Mouse (Mus musculus) kidney, embryonic 14.5 days (tissue): Measurements from ENCODE around the gene Tmem108. TPM values are rescaled to one million over a fixed set of nuclear protein-coding genes. Genes with fewer than 3 reads are reported as not detected.

Source experiments
- ATAC-seq: fragments of 200-750 bp; cut with Nextera tagmentation; 2 replicates; pipeline ENCODE4 v1.8.0; 2017; ENCODE audit warnings: moderate number of reproducible peaks, mild to moderate bottlenecking, moderate TSS enrichment, moderate library complexity; ENCODE audit not compliant: low FRiP score, low TSS enrichment
- H3K27ac ChIP-seq: fragments of 300-500 bp; sonication (generic); 2 replicates; pipeline ENCODE4 v1.5.1; 2014; ENCODE audit warnings: low read depth, mild to moderate bottlenecking, low read length, moderate library complexity, mixed read lengths
- H3K27me3 ChIP-seq: fragments of 300-500 bp; sonication (generic); 2 replicates; pipeline ENCODE4 v1.6.1; 2014; ENCODE audit warnings: mild to moderate bottlenecking, low read length; ENCODE audit not compliant: control insufficient read depth, insufficient read depth
- H3K36me3 ChIP-seq: fragments of 300-500 bp; sonication (generic); 2 replicates; pipeline ENCODE4 v1.6.1; 2014; ENCODE audit warnings: low read length, mixed read lengths; ENCODE audit not compliant: control insufficient read depth, insufficient read depth
- H3K4me1 ChIP-seq: fragments of 300-500 bp; sonication (generic); 2 replicates; pipeline ENCODE4 v1.6.1; 2014; ENCODE audit warnings: low read length, mixed read lengths; ENCODE audit not compliant: control insufficient read depth, insufficient read depth
- H3K4me2 ChIP-seq: fragments of 300-500 bp; sonication (generic); replicated peaks from 2 replicates; pipeline ENCODE4 v1.6.1; 2014; ENCODE audit warnings: low read depth, mild to moderate bottlenecking, low read length
- H3K4me3 ChIP-seq: fragments of 300-500 bp; sonication (generic); 2 replicates; pipeline ENCODE4 v1.5.1; 2014; ENCODE audit warnings: mild to moderate bottlenecking, low read length
- H3K9ac ChIP-seq: fragments of 300-500 bp; sonication (generic); 2 replicates; pipeline ENCODE4 v1.6.1; 2014; ENCODE audit warnings: low read depth, mild to moderate bottlenecking, low read length, moderate library complexity
- H3K9me3 ChIP-seq: fragments of 300-500 bp; sonication (generic); 2 replicates; pipeline ENCODE4 v1.6.1; 2016; ENCODE audit warnings: low read length; ENCODE audit not compliant: control insufficient read depth
- WGBS: fragments of 180-500 bp; shearing (Covaris S2); extraction: QIAGEN DNeasy Blood & Tissue Kit; methylation state at CpG from one replicate; pipeline ENCODE4 v1.1.7; 2014; 5-methylcytosine and 5-hydroxymethylcytosine counted together
- polyA plus RNA-seq: library from polyadenylated mRNA; unstranded; fragments of >200 nt; fragmentation: Nextera tagmentation; extraction: Ambion mirVana; gene quantifications from 2 replicates; pipeline ENCODE4 v1.2.1, GENCODE M21; 2014

Gene Tmem108
- polyA plus RNA-seq, 1 experiment from 2014 or later, result 10.8 TPM

GRCm38 (mm10) chr9:103601878-103602277, 159.8 kb downstream of the Tmem108 start:
- no peak overlapping the region for H3K9ac ChIP-seq
- no peak overlapping the region for H3K4me2 ChIP-seq
- ATAC-seq, result no peak
- H3K27ac ChIP-seq, result no peak overlapping the region
- WGBS, result 94% methylated on average over 4 of the region's 4 CpGs
- no peaks in the 10 kb centered on the region for H3K36me3 ChIP-seq
- no peaks in the 10 kb centered on the region for H3K27me3 ChIP-seq
- no peaks in the 10 kb centered on the region for H3K9me3 ChIP-seq
- no peaks in the 10 kb centered on the region for H3K4me1 ChIP-seq
- no peak overlapping the region for H3K4me3 ChIP-seq

DNA sequence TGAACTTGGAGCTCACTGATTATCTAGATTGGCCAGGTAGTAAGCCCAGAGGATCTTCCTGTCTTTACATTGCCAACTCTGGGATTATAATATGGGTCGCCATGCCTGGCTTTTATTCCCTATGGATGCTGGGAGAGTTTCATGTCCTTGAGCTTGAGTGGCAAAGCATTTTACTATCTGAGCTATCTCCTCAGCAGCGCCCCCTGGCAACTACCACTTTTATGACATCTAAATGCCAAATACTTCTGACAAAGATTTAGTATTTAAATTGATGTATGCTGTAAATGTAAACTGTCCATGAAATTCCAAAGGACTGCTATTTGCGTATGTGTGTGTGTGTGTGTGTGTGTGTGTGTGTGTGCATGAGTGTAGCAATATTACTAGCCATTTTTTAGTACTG, 160.8 kb downstream of the Tmem108 start:
- H3K4me1 ChIP-seq, result no peaks in the 10 kb centered on the region
- H3K9me3 ChIP-seq, result no peaks in the 10 kb centered on the region
- H3K9ac ChIP-seq, result no peak overlapping the region
- no peak overlapping the region for H3K4me2 ChIP-seq
- H3K4me3 ChIP-seq, result no peak overlapping the region
- no peaks in the 10 kb centered on the region for H3K36me3 ChIP-seq
- 59% methylated on average over 3 of the region's 3 CpGs for WGBS
- no peak overlapping the region for H3K27ac ChIP-seq
- H3K27me3 ChIP-seq, result no peaks in the 10 kb centered on the region
- no peak for ATAC-seq

DNA sequence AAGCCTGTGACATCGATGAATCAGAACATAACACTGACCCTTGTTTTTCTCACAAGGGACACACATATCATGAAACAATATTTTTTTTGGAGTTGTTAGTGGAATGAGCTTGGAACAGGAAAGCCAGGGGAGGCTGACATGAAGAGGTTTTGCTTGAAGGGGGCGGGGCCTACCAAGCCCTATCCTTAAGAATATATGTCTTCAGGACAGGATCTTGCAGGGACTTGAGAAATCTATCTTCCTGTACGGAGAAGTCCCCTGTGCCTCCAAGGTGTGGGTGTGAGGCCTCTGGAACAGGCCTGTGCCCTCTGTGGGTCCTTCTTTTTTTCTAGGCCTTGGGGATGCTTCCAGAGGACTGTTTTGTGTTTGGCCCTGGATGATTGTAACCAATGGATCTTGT, 161.7 kb downstream of the Tmem108 start:
- no peak overlapping the region for H3K4me3 ChIP-seq
- H3K4me1 ChIP-seq, result no peaks in the 10 kb centered on the region
- no peaks in the 10 kb centered on the region for H3K27me3 ChIP-seq
- no peak overlapping the region for H3K9ac ChIP-seq
- H3K36me3 ChIP-seq, result no peaks in the 10 kb centered on the region
- no peak overlapping the region for H3K27ac ChIP-seq
- ATAC-seq, result no peak
- WGBS, result 74% methylated on average over 3 of the region's 3 CpGs
- H3K4me2 ChIP-seq, result no peak overlapping the region
- no peaks in the 10 kb centered on the region for H3K9me3 ChIP-seq

- Histone ChIP-seq H3K27me3 (no peaks in the 10 kb centered on the region), H3K9me3 (no peaks in the 10 kb centered on the region), H3K4me2 (no peak overlapping the region), H3K4me3 (no peak overlapping the region), H3K36me3 (no peaks in the 10 kb centered on the region), H3K9ac (no peak overlapping the region), H3K4me1 (no peaks in the 10 kb centered on the region), H3K27ac (no peak overlapping the region)
- WGBS, result 69% methylated on average over 2 of the region's 2 CpGs
- no peak for ATAC-seq
Measured at GRCm38 (mm10) chr9:103597861-103598260, 163.8 kb downstream of the Tmem108 start.

GRCm38 (mm10) chr9:103595190-103595837, 166.3 kb downstream of the Tmem108 start:
- no peak for ATAC-seq
- no peak overlapping the region for H3K4me2 ChIP-seq
- no peaks in the 10 kb centered on the region for H3K27me3 ChIP-seq
- H3K9ac ChIP-seq, result no peak overlapping the region
- WGBS, result 62% methylated on average over 6 of the region's 6 CpGs
- no peaks in the 10 kb centered on the region for H3K4me1 ChIP-seq
- no peak overlapping the region for H3K4me3 ChIP-seq
- no peaks in the 10 kb centered on the region for H3K36me3 ChIP-seq
- no peak overlapping the region for H3K27ac ChIP-seq
- no peaks in the 10 kb centered on the region for H3K9me3 ChIP-seq

DNA sequence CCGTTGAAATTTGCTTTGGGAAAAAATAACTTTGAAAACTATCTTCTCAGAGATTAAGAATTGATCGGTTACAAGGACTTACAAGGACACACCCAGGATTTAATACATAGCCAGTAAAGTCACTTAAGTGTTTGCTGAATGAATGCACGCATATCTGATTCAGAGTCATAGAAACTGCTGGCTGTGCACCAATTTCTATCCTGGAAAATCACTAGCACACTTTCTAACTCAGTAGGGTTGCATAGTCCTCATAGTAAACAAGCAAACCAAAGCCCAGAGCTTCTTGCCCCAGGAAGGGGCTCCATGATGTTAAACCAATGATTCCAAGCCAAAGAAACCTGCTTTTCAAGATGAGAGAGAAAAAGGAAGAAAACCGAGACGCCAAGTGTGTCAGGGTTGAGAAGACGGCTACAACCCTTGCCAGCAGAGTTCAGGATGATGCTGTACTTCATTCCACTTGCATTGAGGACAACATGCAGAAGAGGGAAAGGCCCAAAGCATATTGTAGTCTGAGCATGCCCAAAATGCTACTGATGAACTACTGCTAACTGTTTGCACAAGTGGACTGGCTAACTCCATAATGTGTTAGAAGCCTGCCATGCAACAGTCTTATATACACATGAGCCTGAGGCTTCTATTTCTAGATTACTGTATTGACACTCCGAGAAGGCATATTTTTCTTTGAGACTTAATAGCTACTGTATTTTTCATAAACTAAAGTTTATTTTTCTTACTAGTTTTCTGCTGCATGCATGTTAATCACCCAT, 167.0 kb downstream of the Tmem108 start:
- no peak for ATAC-seq
- H3K9ac ChIP-seq, result no peak overlapping the region
- H3K4me2 ChIP-seq, result no peak overlapping the region
- WGBS, result 92% methylated on average over 7 of the region's 7 CpGs
- H3K27me3 ChIP-seq, result no peaks in the 10 kb centered on the region
- H3K36me3 ChIP-seq, result no peaks in the 10 kb centered on the region
- no peaks in the 10 kb centered on the region for H3K9me3 ChIP-seq
- H3K4me3 ChIP-seq, result no peak overlapping the region
- H3K4me1 ChIP-seq, result no peaks in the 10 kb centered on the region
- no peak overlapping the region for H3K27ac ChIP-seq

GRCm38 (mm10) chr9:103593079-103593478, 168.6 kb downstream of the Tmem108 start:
- Histone ChIP-seq H3K27ac (no peak overlapping the region), H3K9ac (no peak overlapping the region), H3K4me3 (no peak overlapping the region), H3K4me1 (no peaks in the 10 kb centered on the region), H3K4me2 (no peak overlapping the region), H3K36me3 (no peaks in the 10 kb centered on the region), H3K27me3 (no peaks in the 10 kb centered on the region), H3K9me3 (no peaks in the 10 kb centered on the region)
- no peak for ATAC-seq
- 68% methylated on average over 4 of the region's 4 CpGs for WGBS

DNA sequence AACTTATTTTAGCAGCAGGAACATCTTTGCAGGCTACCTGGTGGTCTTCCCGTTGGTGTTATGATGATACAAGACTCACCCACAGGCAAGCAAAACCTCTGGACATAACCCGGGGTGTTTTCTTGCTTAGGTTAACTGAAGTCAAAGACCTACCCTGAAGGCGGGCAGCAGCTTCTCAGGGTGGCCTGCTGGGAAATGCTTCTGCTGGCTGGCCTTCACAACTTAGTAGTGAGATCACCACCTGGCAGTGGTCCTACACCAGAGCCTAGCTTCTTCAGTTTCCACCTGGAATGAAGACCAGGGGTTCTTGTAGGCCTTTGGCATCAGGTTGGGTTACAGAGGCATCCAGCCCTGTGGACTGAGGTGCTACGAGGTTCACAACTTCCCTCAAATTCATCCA, 169.7 kb downstream of the Tmem108 start:
- no peak overlapping the region for H3K9ac ChIP-seq
- H3K4me2 ChIP-seq, result no peak overlapping the region
- H3K36me3 ChIP-seq, result no peaks in the 10 kb centered on the region
- H3K27ac ChIP-seq, result no peak overlapping the region
- no peaks in the 10 kb centered on the region for H3K27me3 ChIP-seq
- H3K4me3 ChIP-seq, result no peak overlapping the region
- no peak for ATAC-seq
- H3K9me3 ChIP-seq, result no peaks in the 10 kb centered on the region
- no peaks in the 10 kb centered on the region for H3K4me1 ChIP-seq
- WGBS, result 91% methylated on average over 4 of the region's 4 CpGs

- Histone ChIP-seq H3K4me3 (no peak overlapping the region), H3K27ac (no peak overlapping the region), H3K27me3 (no peaks in the 10 kb centered on the region), H3K9me3 (no peaks in the 10 kb centered on the region), H3K4me2 (no peak overlapping the region), H3K9ac (no peak overlapping the region), H3K36me3 (no peaks in the 10 kb centered on the region), H3K4me1 (no peaks in the 10 kb centered on the region)
- WGBS, result 89% methylated on average over 5 of the region's 5 CpGs
- ATAC-seq, result no peak
Measured at GRCm38 (mm10) chr9:103590801-103591200, 170.8 kb downstream of the Tmem108 start.
